Mouse (Mus musculus) forebrain, embryonic 16.5 days (tissue): ENCODE data around the gene Gstp1. TPM values are rescaled to one million over a fixed set of nuclear protein-coding genes. Genes with fewer than 3 reads are reported as not detected.

Experiments
- ATAC-seq: fragments of 200-750 bp; cut with Nextera tagmentation; 2 replicates; pipeline ENCODE4 v1.8.0; 2017; ENCODE audit warnings: mild to moderate bottlenecking, moderate library complexity
- H3K27ac ChIP-seq: fragments of 300-500 bp; sonication (generic); 2 replicates; pipeline ENCODE4 v1.5.1; 2014; ENCODE audit warnings: low read length, control low read depth
- H3K27me3 ChIP-seq: fragments of 300-500 bp; sonication (generic); replicated peaks from 2 replicates; pipeline ENCODE4 v1.6.1; 2014; ENCODE audit warnings: low read length; ENCODE audit not compliant: control insufficient read depth, insufficient read depth
- H3K36me3 ChIP-seq: fragments of 300-500 bp; sonication (generic); 2 replicates; pipeline ENCODE4 v1.6.1; 2014; ENCODE audit not compliant: control insufficient read depth, insufficient read depth
- H3K4me1 ChIP-seq: fragments of 300-500 bp; sonication (generic); replicated peaks from 2 replicates; pipeline ENCODE4 v1.6.1; 2014; ENCODE audit warnings: low read length; ENCODE audit not compliant: control insufficient read depth, insufficient read depth
- H3K4me2 ChIP-seq: fragments of 300-500 bp; sonication (generic); 2 replicates; pipeline ENCODE4 v1.6.1; 2014; ENCODE audit warnings: mild to moderate bottlenecking, low read length, control low read depth
- H3K4me3 ChIP-seq: fragments of 300-500 bp; sonication (generic); replicated peaks from 2 replicates; pipeline ENCODE4 v1.5.1; 2014; ENCODE audit warnings: mild to moderate bottlenecking, low read length, control low read depth
- H3K9ac ChIP-seq: fragments of 300-500 bp; sonication (generic); replicated peaks from 2 replicates; pipeline ENCODE4 v1.6.1; 2014; ENCODE audit warnings: low read depth, low read length, control low read depth
- H3K9me3 ChIP-seq: fragments of 300-500 bp; sonication (generic); 2 replicates; pipeline ENCODE4 v1.6.1; 2016; ENCODE audit warnings: low read length; ENCODE audit not compliant: control insufficient read depth
- WGBS: fragments of 180-500 bp; shearing (Covaris S2); extraction: QIAGEN DNeasy Blood & Tissue Kit; methylation state at CpG from one replicate; pipeline ENCODE4 v1.1.7; 2014; 5-methylcytosine and 5-hydroxymethylcytosine counted together
- polyA plus RNA-seq: library from polyadenylated mRNA; unstranded; fragments of >200 nt; fragmentation: Nextera tagmentation; extraction: Ambion mirVana; gene quantifications from 2 replicates; pipeline ENCODE4 v1.2.1, GENCODE M21; 2015

Gstp1 gene
- polyA plus RNA-seq, 1 experiment from 2014 or later, result 460 TPM

DNA sequence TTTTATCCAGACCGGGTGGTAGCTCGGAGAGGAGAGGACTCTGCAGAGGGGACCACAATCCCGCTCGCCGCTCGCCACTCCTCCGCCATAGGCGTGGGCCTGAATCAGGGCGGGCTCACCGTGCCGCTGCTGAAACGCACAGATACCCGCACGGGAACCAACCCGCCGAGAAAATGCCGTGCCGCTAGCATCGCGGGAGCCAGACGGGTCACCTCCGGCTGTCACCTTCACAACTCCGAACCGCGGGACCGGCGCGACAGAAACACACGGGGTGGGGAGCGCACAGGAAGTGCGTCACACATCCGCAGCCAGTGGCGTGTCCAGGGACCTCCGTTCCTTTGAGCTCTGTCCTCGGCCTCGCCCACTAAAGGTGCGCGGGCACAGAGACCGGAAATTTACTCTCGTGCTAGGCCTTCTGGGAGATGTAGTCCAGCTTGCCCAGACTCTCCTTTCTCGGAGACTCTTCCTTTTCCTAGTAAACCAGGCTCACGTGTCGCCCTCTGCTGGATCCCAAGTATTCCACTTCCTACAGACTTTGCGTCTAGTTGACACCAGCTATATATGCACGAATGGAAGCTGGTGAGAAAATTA is 25.3 kb downstream of the Gstp1 start, which contains the start of gene Ndufv1:
Ndufv1 (minus strand) TSS at position 375 of the 591 bp plus-strand sequence.
- Histone ChIP-seq H3K4me3 (peak within 1 kb of the TSS; percentile 85), H3K27me3 (no peaks in the 10 kb centered on the region), H3K27ac (peak within 1 kb of the TSS; percentile 45), H3K4me1 (peaks cover 13% of the 10 kb centered on the region), H3K36me3 (peaks cover 5% of the 10 kb centered on the region; the same call in 1 of the 2 replicates), H3K9me3 (no peaks in the 10 kb centered on the region), H3K4me2 (peak within 1 kb of the TSS; percentile 78), H3K9ac (peak within 1 kb of the TSS; percentile 73)
- under 1% methylated on average over 45 of the region's 45 CpGs for WGBS
- peak; percentile 100 for ATAC-seq

DNA sequence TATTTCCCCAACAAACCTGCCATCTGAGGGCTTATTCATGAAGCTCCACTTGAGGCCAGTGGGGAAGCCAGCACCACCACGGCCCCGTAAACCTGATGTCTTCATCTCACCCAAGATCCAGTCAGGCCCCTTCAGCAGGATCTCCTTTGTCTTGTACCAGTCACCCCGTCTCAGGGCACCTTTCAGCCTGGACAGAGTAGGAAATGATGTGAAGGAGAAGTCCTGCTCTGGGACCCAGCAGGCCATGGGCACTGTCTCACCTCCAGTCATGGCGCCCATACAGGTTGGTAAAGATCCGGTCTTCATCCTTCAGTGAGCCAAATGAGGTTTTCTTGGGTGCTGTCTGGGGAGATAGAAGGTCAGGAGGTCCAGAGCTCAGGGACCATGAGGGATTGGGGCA is 26.7 kb downstream of the Gstp1 start:
- H3K36me3 ChIP-seq, result peaks cover 9% of the 10 kb centered on the region
- no peak overlapping the region for H3K4me2 ChIP-seq
- H3K4me1 ChIP-seq, result peaks cover 13% of the 10 kb centered on the region
- no peak overlapping the region for H3K4me3 ChIP-seq
- no peaks in the 10 kb centered on the region for H3K27me3 ChIP-seq
- no peak for ATAC-seq
- WGBS, result 94% methylated on average over 5 of the region's 5 CpGs
- no peak overlapping the region for H3K27ac ChIP-seq
- H3K9ac ChIP-seq, result no peak overlapping the region
- no peaks in the 10 kb centered on the region for H3K9me3 ChIP-seq

DNA sequence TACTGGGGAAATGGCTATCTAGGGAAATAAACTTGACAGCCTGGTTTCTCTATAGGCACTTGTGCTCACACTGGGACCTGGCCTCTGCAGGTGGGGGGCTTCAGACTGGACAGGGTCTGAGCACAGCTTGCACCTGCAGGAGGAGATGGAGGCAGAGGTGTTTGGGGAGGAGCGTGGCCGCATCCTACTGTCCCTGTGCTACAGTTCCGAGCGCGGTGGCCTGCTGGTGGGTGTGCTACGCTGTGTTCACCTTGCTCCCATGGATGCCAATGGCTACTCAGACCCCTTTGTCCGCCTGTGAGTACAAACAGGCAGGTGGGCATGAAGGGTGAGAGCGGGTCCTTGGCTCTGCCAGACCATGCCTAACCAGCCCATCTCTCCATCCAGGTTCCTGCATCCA is 31.8 kb downstream of the Gstp1 start:
- WGBS, result 93% methylated on average over 8 of the region's 8 CpGs
- Histone ChIP-seq H3K4me3 (no peak overlapping the region), H3K9ac (no peak overlapping the region), H3K27ac (no peak overlapping the region), H3K36me3 (peaks cover 7% of the 10 kb centered on the region), H3K4me2 (no peak overlapping the region), H3K9me3 (no peaks in the 10 kb centered on the region), H3K27me3 (no peaks in the 10 kb centered on the region), H3K4me1 (peaks cover 9% of the 10 kb centered on the region)
- no peak for ATAC-seq

DNA sequence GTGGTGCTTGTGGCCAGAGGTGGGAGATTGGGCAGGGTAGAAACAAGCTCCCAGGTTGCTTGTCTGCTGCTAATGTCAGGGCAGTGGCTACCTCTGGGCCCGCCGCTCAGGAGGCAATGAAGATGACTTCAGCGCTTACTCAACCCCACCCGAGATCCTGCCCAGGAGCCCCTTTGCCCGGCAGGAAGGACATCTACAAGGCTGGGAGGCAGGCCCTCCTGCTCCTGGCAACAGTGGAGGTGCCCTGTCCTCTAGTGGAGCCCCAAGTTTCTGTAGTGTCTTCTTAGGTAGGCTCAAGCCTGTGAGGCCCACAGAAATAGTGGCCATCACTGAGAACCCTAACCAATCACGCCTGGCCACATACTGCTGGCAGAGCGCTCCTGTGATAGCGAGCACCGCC is 32.7 kb downstream of the Gstp1 start:
- H3K9ac ChIP-seq, result no peak overlapping the region
- no peaks in the 10 kb centered on the region for H3K9me3 ChIP-seq
- H3K27me3 ChIP-seq, result no peaks in the 10 kb centered on the region
- H3K4me3 ChIP-seq, result no peak overlapping the region
- H3K4me1 ChIP-seq, result peaks cover 8% of the 10 kb centered on the region
- ATAC-seq, result no peak
- H3K27ac ChIP-seq, result no peak overlapping the region
- 82% methylated on average over 9 of the region's 9 CpGs for WGBS
- no peak overlapping the region for H3K4me2 ChIP-seq
- peaks cover 7% of the 10 kb centered on the region for H3K36me3 ChIP-seq

DNA sequence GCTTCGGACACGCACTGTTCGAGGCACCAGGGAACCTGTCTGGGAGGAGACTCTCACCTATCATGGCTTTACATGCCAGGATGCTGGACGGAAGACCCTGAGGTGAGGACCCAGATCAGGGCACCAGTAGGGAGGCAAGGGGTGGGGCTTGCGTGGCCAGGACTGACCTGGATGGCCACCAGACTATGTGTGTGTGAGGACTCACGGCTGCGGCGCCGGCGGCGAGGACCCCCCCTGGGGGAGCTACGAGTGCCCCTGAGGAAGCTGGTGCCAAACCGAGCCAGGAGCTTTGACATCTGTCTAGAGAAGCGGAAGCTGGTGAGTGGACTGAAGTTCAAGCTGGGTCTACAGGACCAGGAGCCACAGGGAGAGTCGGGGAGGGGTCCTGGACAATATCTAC is 33.5 kb downstream of the Gstp1 start:
- H3K27me3 ChIP-seq, result no peaks in the 10 kb centered on the region
- WGBS, result 86% methylated on average over 15 of the region's 15 CpGs
- no peak for ATAC-seq

DNA sequence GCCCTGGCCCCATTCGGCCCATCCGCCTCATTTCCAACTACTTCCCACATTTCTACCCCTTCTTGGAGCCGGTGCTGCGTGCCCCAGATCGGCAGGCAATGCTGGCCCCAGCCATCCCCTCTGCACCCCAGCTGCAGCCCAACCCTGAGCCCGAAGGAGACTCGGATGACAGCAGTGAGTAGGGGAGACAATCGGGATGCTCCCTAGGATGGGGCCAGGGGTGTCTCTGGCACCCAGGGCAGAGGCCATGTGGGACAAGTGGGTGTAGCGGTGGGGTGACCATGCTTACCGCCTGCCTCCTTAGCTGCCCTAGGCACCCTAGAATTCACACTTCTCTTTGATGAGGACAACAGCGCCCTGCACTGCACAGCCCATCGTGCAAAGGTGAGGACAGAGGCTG is 34.1 kb downstream of the Gstp1 start:
- peaks cover 7% of the 10 kb centered on the region for H3K36me3 ChIP-seq
- 83% methylated on average over 12 of the region's 12 CpGs for WGBS
- H3K4me2 ChIP-seq, result no peak overlapping the region
- peaks cover 13% of the 10 kb centered on the region for H3K4me1 ChIP-seq
- no peaks in the 10 kb centered on the region for H3K9me3 ChIP-seq
- no peak overlapping the region for H3K27ac ChIP-seq
- H3K27me3 ChIP-seq, result no peaks in the 10 kb centered on the region
- H3K9ac ChIP-seq, result no peak overlapping the region
- no peak overlapping the region for H3K4me3 ChIP-seq
- no peak for ATAC-seq

More for the DNA sequence above, 33.5 kb downstream of the Gstp1 start:
- no peak overlapping the region for H3K4me3 ChIP-seq
- H3K9me3 ChIP-seq, result no peaks in the 10 kb centered on the region
- H3K4me1 ChIP-seq, result peaks cover 13% of the 10 kb centered on the region
- H3K27ac ChIP-seq, result no peak overlapping the region
- H3K36me3 ChIP-seq, result peaks cover 7% of the 10 kb centered on the region
- H3K9ac ChIP-seq, result no peak overlapping the region
- no peak overlapping the region for H3K4me2 ChIP-seq

DNA sequence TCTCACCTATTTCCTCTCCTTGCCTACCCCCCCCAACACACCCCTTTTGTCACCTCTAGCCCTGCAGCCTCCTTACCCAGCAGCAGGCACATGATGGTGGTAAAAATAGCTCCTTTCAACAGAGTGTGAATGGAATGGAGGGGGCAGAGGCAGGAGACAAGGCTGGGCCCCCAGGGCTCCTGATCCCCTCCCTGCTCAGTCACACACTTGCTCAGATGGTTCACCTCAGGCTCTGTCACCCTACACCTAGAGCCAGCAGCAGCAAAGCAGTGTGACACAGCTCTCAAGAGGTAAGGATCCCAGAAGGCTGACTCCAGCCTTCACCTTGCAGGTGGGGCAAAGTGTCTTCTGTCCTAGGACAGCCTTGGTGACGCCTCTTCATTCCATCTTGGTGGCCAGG is 34.7 kb downstream of the Gstp1 start, which contains the start of gene Doc2g:
Doc2g (plus strand) TSS at position 202 of the 400 bp plus-strand sequence.
- Histone ChIP-seq H3K4me3 (no peak within 1 kb of the TSS), H3K4me2 (no peak within 1 kb of the TSS), H3K27me3 (no peaks in the 10 kb centered on the region), H3K4me1 (peaks cover 13% of the 10 kb centered on the region), H3K9me3 (no peaks in the 10 kb centered on the region), H3K36me3 (peaks cover 5% of the 10 kb centered on the region), H3K9ac (no peak within 1 kb of the TSS), H3K27ac (no peak within 1 kb of the TSS)
- ATAC-seq, result no peak
- WGBS, result 92% methylated on average over 1 of the region's 1 CpGs

DNA sequence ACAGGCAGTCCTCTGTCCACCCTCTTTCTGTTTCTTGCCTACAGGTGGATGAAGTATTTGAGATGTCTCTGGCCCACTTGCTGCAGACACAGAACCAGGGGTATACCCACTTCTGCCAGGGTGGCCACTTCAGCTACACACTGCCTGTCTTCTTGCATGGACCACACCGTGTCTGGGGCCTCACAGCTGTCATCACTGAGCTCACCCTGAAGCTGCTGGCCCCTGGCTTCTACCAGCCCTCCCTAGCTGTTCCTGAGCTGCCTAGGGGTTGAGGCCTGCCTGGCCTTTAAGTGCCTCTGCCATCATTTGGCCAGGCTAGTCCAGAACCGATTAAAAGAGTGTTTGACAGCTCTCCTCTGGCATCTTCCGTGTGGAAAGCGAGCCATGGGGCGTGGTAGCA is 36.0 kb downstream of the Gstp1 start:
- H3K4me2 ChIP-seq, result no peak overlapping the region

DNA sequence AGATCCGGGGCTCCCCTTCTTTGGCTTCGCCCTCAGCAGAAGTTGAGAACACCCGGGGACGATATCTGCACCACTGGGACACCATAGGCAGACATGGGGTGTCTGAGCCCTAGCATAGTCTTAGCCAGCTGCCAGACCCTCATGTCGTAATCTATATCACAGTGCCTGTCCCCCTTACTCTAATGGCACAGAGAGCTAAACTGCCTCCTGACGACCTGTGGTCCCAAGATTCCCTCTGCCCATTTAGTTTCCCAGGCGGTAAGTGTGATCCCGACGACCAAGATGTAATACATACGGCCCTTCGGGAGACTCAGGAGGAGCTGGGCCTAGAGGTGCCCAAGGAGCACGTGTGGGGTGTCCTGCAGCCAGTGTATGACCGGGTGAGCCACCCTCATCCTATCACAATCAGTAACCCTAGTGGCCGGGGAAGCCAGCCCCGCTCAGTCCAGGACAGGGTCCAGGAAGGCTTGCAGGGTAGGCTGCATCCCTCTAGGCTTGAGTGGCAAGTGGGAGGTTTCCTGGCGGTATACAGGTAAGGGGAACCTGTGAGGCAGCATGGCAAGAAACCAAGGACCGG is 36.7 kb downstream of the Gstp1 start:
- peak; percentile 23 for ATAC-seq
- peak overlapping the region; percentile 99 for H3K9ac ChIP-seq
- H3K27me3 ChIP-seq, result no peaks in the 10 kb centered on the region
- H3K36me3 ChIP-seq, result no peaks in the 10 kb centered on the region; the same call in 1 of the 2 replicates
- 16% methylated on average over 17 of the region's 17 CpGs for WGBS
- no peaks in the 10 kb centered on the region for H3K9me3 ChIP-seq
- H3K4me2 ChIP-seq, result peak overlapping the region; percentile 74
- peak overlapping the region; percentile 98 for H3K27ac ChIP-seq
- peak overlapping the region; percentile 92 for H3K4me3 ChIP-seq
- peaks cover 13% of the 10 kb centered on the region for H3K4me1 ChIP-seq

More for the DNA sequence above, 36.0 kb downstream of the Gstp1 start:
- Histone ChIP-seq H3K4me3 (no peak overlapping the region), H3K27me3 (no peaks in the 10 kb centered on the region), H3K4me1 (peaks cover 13% of the 10 kb centered on the region), H3K9me3 (no peaks in the 10 kb centered on the region), H3K9ac (no peak overlapping the region), H3K36me3 (peaks cover 2% of the 10 kb centered on the region), H3K27ac (no peak overlapping the region)
- ATAC-seq, result no peak
- 85% methylated on average over 5 of the region's 5 CpGs for WGBS
